Mouse (Mus musculus) liver, adult 2 months (tissue): Measurements from ENCODE around the gene Tbx1. TPM values are rescaled to one million over a fixed set of nuclear protein-coding genes. Genes with fewer than 3 reads are reported as not detected.

Experiments
- DNase-seq: peaks from one replicate; pipeline ENCODE4 v3.0.0-alpha.2; 2011; ENCODE audit warnings: low read depth, low spot score; ENCODE audit errors: extremely low read depth
- H3K27ac ChIP-seq: fragments of 200-500 bp; replicated peaks from 2 replicates; pipeline ENCODE4 v1.5.1; 2012; ENCODE audit warnings: low read depth, mild to moderate bottlenecking, control low read depth, inconsistent platforms, low read length; ENCODE audit not compliant: insufficient read depth
- H3K27me3 ChIP-seq: fragments of 200-500 bp; 2 replicates; pipeline ENCODE4 v1.6.1; 2012; ENCODE audit warnings: mild to moderate bottlenecking, moderate library complexity, low read length, inconsistent platforms; ENCODE audit not compliant: control insufficient read depth, insufficient read depth
- H3K36me3 ChIP-seq: fragments of 200-500 bp; 2 replicates; pipeline ENCODE4 v1.6.1; 2012; ENCODE audit warnings: low read length, inconsistent platforms; ENCODE audit not compliant: control insufficient read depth, insufficient read depth
- H3K4me1 ChIP-seq: fragments of 200-500 bp; 2 replicates; pipeline ENCODE4 v1.6.1; 2011; ENCODE audit warnings: low read length; ENCODE audit not compliant: control insufficient read depth, insufficient read depth
- H3K4me3 ChIP-seq: fragments of 200-500 bp; 2 replicates; pipeline ENCODE4 v1.5.1; 2011; ENCODE audit warnings: low read depth, mild to moderate bottlenecking, control low read depth, low read length, moderate library complexity; ENCODE audit not compliant: insufficient read depth
- H3K79me2 ChIP-seq: fragments of 200-500 bp; 2 replicates; pipeline ENCODE4 v1.6.1; 2012; ENCODE audit warnings: inconsistent platforms, mild to moderate bottlenecking, low read length, moderate library complexity; ENCODE audit not compliant: control insufficient read depth, insufficient read depth
- H3K9ac ChIP-seq: fragments of 200-500 bp; 2 replicates; pipeline ENCODE4 v1.6.1; 2012; ENCODE audit warnings: low read depth, mild to moderate bottlenecking, control low read depth, inconsistent platforms, low read length
- CTCF ChIP-seq: fragments of 200-500 bp; IDR thresholded peaks from 2 replicates; pipeline ENCODE4 v1.5.1; 2011; ENCODE audit warnings: low read depth, low read length, control low read depth
- POLR2A ChIP-seq: fragments of 200-500 bp; IDR thresholded peaks from 2 replicates; pipeline ENCODE4 v1.6.1; 2011; ENCODE audit warnings: low read length, control low read depth; ENCODE audit not compliant: insufficient read depth; ENCODE audit errors: extremely low read depth
- WGBS: fragments of 180-500 bp; shearing (Covaris S2); methylation state at CpG from one replicate; pipeline ENCODE4 v1.1.7; 2018; 5-methylcytosine and 5-hydroxymethylcytosine counted together
- polyA plus RNA-seq: library from polyadenylated mRNA; depleted of rRNA; stranded (reverse); fragments of >200 nt; gene quantifications from 2 replicates; pipeline ENCODE4 v1.2.3, GENCODE M21; 2012
- total RNA-seq: library from RNA; depleted of rRNA; stranded (reverse); fragments of >200 nt; gene quantifications from 2 replicates; pipeline ENCODE4 v1.2.3, GENCODE M21; 2014

The Tbx1 gene
- total and polyA plus RNA-seq, 2 experiments: 0.02 TPM; not detected in 1

DNA sequence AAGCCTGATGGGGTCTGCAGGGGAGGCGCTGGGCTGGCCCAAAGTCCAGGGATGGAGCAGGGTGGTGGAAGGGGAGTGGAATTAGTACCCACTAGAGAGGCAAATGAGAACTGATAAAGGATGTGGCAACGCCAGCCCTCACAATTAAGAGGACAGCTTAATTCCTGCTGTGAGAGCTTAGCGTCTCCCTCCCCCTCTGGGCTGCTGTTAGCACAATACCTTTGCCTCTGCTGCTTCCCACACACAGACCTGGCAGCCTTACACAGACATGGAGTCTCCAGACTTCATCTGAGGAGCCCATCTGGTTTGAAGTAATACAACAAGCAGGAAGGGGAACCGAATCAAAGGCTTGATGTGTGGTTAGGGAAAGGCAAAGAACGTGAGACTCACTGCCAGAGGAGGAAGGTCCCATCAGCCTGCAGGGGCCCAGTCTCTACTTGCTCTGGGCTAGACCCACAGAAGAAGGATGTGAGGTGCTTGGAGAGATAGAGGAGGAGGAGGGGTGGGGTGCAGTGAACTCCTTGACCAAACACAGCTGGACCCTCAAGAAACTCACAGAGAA lies 12.8 kb downstream of the Tbx1 start:
- peaks cover 18% of the 10 kb centered on the region for H3K27me3 ChIP-seq
- no peak for DNase-seq
- H3K4me1 ChIP-seq: no peaks in the 10 kb centered on the region
- no peak overlapping the region for H3K4me3 ChIP-seq
- no peaks in the 10 kb centered on the region for H3K79me2 ChIP-seq
- H3K9ac ChIP-seq: no peak overlapping the region
- H3K27ac ChIP-seq: no peak overlapping the region
- TF ChIP-seq CTCF (no peak), POLR2A (no peak)
- no peaks in the 10 kb centered on the region for H3K36me3 ChIP-seq
- 75% methylated on average over 5 of the region's 5 CpGs for WGBS

DNA sequence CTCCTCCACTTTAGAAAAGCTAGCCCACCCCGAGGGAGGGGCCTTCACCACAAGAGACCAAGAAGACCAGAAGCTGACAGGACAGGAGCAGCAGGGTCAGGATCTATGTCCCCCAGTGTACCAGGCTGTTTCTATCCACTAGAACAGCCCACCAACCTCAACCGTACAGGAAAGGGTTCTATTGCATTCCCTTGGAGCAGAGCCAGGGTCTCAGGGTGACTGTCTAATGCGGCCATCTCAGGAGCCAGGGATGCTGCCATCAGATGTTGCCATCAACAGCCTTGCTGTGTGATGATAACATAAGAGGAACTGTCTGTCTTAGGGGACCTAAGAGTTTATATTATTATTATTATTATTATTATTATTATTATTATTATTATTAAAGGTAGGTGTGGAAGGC lies 13.4 kb downstream of the Tbx1 start:
- Histone ChIP-seq H3K9ac (no peak overlapping the region), H3K4me1 (no peaks in the 10 kb centered on the region), H3K36me3 (no peaks in the 10 kb centered on the region), H3K27ac (no peak overlapping the region), H3K27me3 (peaks cover 12% of the 10 kb centered on the region), H3K79me2 (no peaks in the 10 kb centered on the region), H3K4me3 (no peak overlapping the region)
- DNase-seq: no peak
- 61% methylated on average over 3 of the region's 3 CpGs for WGBS
- TF ChIP-seq POLR2A (no peak), CTCF (no peak)

DNA sequence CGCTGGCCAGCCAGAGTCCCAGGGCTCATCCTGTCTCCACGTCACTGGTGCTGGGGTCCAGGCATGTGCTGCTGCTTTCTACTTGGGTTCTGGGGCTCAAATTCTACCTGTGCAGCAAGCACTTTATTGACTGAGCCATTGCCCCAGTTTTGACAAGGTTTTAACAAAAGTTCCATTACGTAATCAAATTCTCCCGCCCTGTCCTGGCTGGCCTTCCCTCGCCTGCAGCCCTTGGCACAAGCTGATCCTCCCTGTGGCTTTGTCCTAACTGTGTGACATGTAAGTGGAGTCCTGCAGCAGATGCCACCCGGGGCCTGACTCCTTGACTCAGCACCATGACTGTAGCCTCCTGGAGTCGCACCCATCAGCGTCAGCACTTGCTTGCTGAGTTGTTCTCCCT lies 16.3 kb downstream of the Tbx1 start:
- 37% methylated on average over 8 of the region's 8 CpGs for WGBS
- H3K4me1 ChIP-seq: no peaks in the 10 kb centered on the region
- no peak overlapping the region for H3K4me3 ChIP-seq
- no peaks in the 10 kb centered on the region for H3K79me2 ChIP-seq
- no peak overlapping the region for H3K27ac ChIP-seq
- TF ChIP-seq POLR2A (no peak), CTCF (no peak)
- peak; percentile 81 for DNase-seq
- H3K9ac ChIP-seq: no peak overlapping the region
- no peaks in the 10 kb centered on the region for H3K27me3 ChIP-seq
- no peaks in the 10 kb centered on the region for H3K36me3 ChIP-seq

DNA sequence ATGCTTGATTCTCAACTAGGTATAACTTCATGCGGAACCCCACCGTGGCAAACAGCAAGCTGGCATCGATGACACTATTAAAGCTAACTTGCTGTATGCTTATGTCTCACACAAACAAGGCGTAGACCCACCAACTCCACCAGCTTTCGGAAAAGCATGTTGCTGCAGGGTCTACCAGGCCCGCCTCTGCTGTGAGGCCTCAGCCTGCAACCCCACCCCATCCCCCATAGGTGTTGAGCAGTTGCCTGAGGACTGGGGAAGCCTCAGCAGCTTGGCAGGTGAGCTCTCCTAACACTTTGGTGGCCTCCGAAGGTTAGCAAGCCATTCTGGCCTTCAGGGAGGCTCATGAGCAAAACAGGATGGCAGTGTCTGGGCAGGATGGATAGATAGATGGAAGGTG lies 21.9 kb downstream of the Tbx1 start:
- no peak overlapping the region for H3K9ac ChIP-seq
- WGBS: 82% methylated on average over 7 of the region's 7 CpGs
- H3K79me2 ChIP-seq: no peaks in the 10 kb centered on the region
- H3K4me3 ChIP-seq: no peak overlapping the region
- no peaks in the 10 kb centered on the region for H3K4me1 ChIP-seq
- no peak for DNase-seq
- no peak for TF ChIP-seq CTCF
- no peak for TF ChIP-seq POLR2A
- H3K36me3 ChIP-seq: no peaks in the 10 kb centered on the region
- no peak overlapping the region for H3K27ac ChIP-seq
- no peaks in the 10 kb centered on the region for H3K27me3 ChIP-seq

DNA sequence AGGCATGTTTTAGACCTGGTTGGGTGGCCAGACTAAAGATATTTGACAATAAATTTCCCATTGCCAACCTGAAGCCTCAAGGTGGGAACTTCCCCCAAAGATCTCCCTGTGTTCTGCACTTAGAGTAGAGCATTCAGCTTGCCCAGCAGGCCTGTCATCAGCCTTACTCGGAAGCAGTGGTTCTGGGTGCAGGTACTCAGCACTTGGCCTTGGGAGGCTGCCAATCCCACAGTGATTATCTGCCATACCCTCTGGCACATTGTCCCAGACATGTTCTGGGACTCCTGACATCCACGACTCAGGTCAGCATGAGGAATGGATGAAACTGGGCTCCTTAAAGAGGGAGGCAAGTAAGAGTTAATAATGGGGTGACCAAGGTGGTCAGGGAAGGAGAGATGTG lies 26.0 kb downstream of the Tbx1 start:
- no peak for DNase-seq
- H3K27me3 ChIP-seq: no peaks in the 10 kb centered on the region
- TF ChIP-seq POLR2A: no peak
- no peak for TF ChIP-seq CTCF
- H3K4me1 ChIP-seq: no peaks in the 10 kb centered on the region
- H3K27ac ChIP-seq: no peak overlapping the region
- H3K36me3 ChIP-seq: no peaks in the 10 kb centered on the region
- 62% methylated on average over 2 of the region's 2 CpGs for WGBS
- H3K79me2 ChIP-seq: no peaks in the 10 kb centered on the region
- no peak overlapping the region for H3K4me3 ChIP-seq
- no peak overlapping the region for H3K9ac ChIP-seq

DNA sequence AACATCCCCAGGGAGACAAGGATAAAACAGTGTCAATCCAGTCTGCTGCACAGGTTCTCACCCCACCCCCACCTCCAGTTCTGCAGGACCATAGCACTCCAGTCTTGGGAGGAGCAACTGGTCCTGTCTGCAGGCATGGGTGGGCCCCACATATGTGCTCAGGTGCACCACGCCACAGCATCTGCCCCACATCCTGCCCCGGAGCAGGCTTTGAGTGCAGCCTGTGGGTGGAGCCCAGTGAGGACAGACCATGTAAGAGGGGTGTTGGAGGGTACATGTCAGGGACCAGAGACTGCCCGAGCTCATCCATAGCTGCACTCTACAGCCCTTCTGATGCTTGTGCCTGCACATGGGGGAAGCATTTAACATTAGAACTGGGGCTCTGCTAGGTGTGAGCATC lies 34.0 kb downstream of the Tbx1 start:
- Histone ChIP-seq H3K79me2 (no peaks in the 10 kb centered on the region), H3K4me3 (no peak overlapping the region), H3K27ac (no peak overlapping the region), H3K27me3 (no peaks in the 10 kb centered on the region), H3K36me3 (no peaks in the 10 kb centered on the region), H3K4me1 (no peaks in the 10 kb centered on the region), H3K9ac (no peak overlapping the region)
- TF ChIP-seq CTCF (no peak), POLR2A (no peak)
- no peak for DNase-seq
- WGBS: 64% methylated on average over 3 of the region's 3 CpGs
